Mouse (Mus musculus): ENCODE measurements at regions not wholly inside any gene's neighbourhood (a gene's known extent, or its start where the extent isn't known, plus 50 kb on each side); places are given as distances from the start of the nearest gene placed in this dataset.

DNA sequence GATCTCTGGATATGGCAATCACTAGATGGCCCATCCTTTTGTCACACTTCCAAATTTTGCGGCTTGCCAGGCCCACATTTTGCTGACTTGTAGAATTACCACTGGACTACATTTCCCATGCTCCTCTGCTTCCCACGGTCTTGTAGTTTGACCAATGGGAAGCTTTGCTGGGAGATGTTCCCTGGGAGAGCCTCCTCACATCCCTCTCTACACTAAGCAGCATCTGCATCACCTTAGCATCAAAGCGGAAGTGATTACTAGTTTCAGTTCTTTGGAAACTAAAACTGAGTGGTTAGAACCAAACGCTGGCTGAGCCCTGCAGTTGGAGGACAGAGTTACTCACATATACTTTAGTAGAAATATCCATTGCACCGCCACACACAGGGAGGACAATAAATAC lies 181.9 kb upstream of the Foxq1 start:
- DNase-seq (ENCODE audit: low spot score): peak; percentile 34

DNA sequence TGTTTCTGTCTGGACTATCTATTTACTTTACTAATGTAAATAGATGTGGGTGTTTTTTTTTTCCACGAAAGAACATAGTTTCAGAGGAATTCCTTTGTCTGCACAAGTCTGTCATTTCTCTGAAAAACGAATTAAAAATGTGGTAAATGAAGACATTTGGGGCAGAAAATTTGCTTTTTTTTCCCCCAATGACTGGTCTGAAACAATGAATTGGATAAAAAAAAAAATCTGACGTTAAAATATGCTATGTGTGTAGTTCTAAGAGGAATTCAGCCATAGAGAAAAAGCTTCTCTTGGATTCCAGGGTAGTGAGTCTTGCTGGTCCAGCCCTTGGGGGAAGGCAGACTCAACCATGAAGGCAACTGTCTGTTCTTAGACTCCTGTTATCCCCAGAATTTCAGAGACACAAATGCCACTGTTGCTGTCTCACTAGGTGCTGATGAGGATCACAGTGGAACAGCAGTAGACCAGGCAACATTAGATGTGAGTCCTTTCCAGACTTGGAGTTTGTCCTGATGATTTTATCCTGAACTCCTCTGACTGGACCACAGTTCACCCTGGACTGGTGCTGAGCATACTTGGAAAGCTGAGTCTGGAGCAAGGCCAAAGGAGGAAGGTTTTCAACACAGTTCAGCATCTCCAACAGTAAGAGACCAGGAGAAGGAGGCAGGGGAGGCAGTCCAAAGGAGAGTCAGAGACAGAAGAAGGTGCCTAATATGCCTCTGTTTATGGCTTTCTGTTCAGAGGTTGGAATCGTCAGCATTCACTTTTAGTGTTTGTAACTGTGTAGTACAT lies 162.3 kb upstream of the Foxq1 start:
- 67% methylated on average over 4 of the region's 4 CpGs for WGBS
- ATAC-seq (no peak), DNase-seq (ENCODE audit: low spot score) (no peak)
- TF ChIP-seq CTCF (IDR thresholded peaks at IDR 0.05; ENCODE audit: low read depth): no peak
- no peak overlapping the region for H3K4me3 ChIP-seq (ENCODE audit: low read length)
- no peak overlapping the region for H3K27ac ChIP-seq
- no peaks in the 10 kb centered on the region for H3K9me3 ChIP-seq (ENCODE audit: low read length)
- H3K27me3 ChIP-seq (ENCODE audit: insufficient read depth, low read length): no peaks in the 10 kb centered on the region
- no peak overlapping the region for H3K4me2 ChIP-seq (ENCODE audit: low read depth, low read length)
- H3K4me1 ChIP-seq (ENCODE audit: insufficient read depth, low read length): no peaks in the 10 kb centered on the region
- H3K9ac ChIP-seq (replicated peaks; ENCODE audit: low read length): no peak overlapping the region
- no peaks in the 10 kb centered on the region for H3K36me3 ChIP-seq (ENCODE audit: insufficient read depth, low read length)

More for the DNA sequence above, 181.9 kb upstream of the Foxq1 start:
- TF ChIP-seq CTCF (IDR thresholded peaks at IDR 0.05; ENCODE audit: low read depth): no peak
- no peaks in the 10 kb centered on the region for H3K9me3 ChIP-seq (ENCODE audit: low read length)
- H3K27me3 ChIP-seq (ENCODE audit: insufficient read depth, low read length): no peaks in the 10 kb centered on the region; the same call in 1 of the 2 replicates
- H3K9ac ChIP-seq (replicated peaks; ENCODE audit: low read length): no peak overlapping the region
- H3K27ac ChIP-seq: no peak overlapping the region
- no peak overlapping the region for H3K4me2 ChIP-seq (ENCODE audit: low read depth, low read length)
- H3K4me1 ChIP-seq (ENCODE audit: insufficient read depth, low read length): no peaks in the 10 kb centered on the region
- no peak overlapping the region for H3K4me3 ChIP-seq (ENCODE audit: low read length)
- ATAC-seq: peak; percentile 79; the same call in 1 of the 2 replicates
- H3K36me3 ChIP-seq (ENCODE audit: insufficient read depth, low read length): no peaks in the 10 kb centered on the region
- 59% methylated on average over 5 of the region's 5 CpGs for WGBS

DNA sequence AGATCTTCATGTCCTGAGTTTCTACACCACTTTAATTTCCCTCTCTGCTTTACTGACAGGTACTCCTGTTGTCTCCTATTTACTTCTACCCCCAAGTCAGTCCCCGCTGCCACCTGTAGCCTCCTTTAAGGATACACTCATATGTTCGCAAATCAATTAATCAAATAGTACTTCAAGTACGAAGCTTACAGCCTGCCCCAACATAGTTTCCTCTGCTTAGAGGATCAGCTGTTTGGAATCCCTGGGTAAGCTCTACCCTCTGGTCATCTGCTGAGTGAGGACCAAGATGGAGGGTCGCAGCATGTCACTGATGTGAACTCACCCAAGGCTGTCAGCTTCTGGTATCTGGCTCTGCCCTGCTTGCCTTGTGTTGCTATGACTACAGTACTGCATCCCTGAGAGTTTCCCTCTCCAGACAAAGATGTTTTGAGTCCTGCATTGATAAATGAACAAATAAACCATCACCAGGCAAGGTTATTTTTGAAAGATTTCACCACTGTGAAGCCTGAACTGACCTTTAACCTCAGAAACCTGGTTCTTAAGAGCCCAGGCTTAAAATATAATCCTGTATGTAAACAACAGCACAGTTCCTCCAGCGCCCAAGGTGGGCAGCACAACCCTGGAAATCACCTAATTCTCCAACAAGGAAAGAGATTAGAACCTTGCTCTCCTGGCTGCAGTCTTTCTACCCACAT lies 159.6 kb upstream of the Foxq1 start:
- Histone ChIP-seq H3K36me3 (ENCODE audit: insufficient read depth, low read length) (no peaks in the 10 kb centered on the region), H3K4me3 (ENCODE audit: low read length) (no peak overlapping the region), H3K9me3 (ENCODE audit: low read length) (no peaks in the 10 kb centered on the region), H3K27ac (no peak overlapping the region), H3K27me3 (ENCODE audit: insufficient read depth, low read length) (no peaks in the 10 kb centered on the region), H3K9ac (replicated peaks; ENCODE audit: low read length) (no peak overlapping the region), H3K4me2 (ENCODE audit: low read depth, low read length) (no peak overlapping the region), H3K4me1 (ENCODE audit: insufficient read depth, low read length) (no peaks in the 10 kb centered on the region)
- peak; percentile 67; the same call in 1 of the 2 replicates for ATAC-seq
- WGBS: 74% methylated on average over 5 of the region's 5 CpGs
- DNase-seq (ENCODE audit: low spot score): peak; percentile 7
- TF ChIP-seq CTCF (IDR thresholded peaks at IDR 0.05; ENCODE audit: low read depth): no peak

- DNase-seq (ENCODE audit: low spot score): no peak
- WGBS: 66% methylated on average over 10 of the region's 10 CpGs
- ATAC-seq: no peak
Observed at GRCm38 (mm10) chr13:31397246-31397645, 158.7 kb upstream of the Foxq1 start.

DNA sequence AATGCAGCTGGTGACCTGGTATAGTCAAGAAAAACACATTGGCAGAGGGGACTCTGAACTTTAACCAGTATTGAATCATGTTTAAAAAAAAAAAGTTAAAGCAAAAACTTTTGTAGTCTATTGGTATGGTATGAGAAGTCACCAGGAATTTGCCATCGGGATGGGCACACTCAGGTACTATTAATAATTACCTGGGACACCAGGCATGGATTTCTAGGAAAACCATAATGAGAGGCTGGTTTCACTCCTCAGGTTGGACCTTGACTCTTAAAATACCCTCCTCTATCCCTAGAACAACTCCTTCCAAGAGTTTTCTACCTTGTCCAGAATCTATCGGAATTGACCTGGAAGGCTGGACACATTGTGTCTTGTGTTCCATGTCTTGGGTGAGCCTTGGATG lies 155.5 kb upstream of the Foxq1 start:
- H3K36me3 ChIP-seq (ENCODE audit: insufficient read depth, low read length): no peaks in the 10 kb centered on the region
- H3K4me2 ChIP-seq (ENCODE audit: low read depth, low read length): no peak overlapping the region
- ATAC-seq (no peak), DNase-seq (ENCODE audit: low spot score) (no peak)
- H3K27ac ChIP-seq: no peak overlapping the region
- no peak overlapping the region for H3K4me3 ChIP-seq (ENCODE audit: low read length)
- no peaks in the 10 kb centered on the region for H3K27me3 ChIP-seq (ENCODE audit: insufficient read depth, low read length)
- H3K4me1 ChIP-seq (ENCODE audit: insufficient read depth, low read length): no peaks in the 10 kb centered on the region
- no peaks in the 10 kb centered on the region for H3K9me3 ChIP-seq (ENCODE audit: low read length)
- no peak for TF ChIP-seq CTCF (IDR thresholded peaks at IDR 0.05; ENCODE audit: low read depth)
- no peak overlapping the region for H3K9ac ChIP-seq (replicated peaks; ENCODE audit: low read length)
- WGBS: 96% methylated on average over 2 of the region's 2 CpGs

More at GRCm38 (mm10) chr13:31397246-31397645, 158.7 kb upstream of the Foxq1 start:
- no peak overlapping the region for H3K9ac ChIP-seq (replicated peaks; ENCODE audit: low read length)
- H3K9me3 ChIP-seq (ENCODE audit: low read length): no peaks in the 10 kb centered on the region
- H3K27ac ChIP-seq: no peak overlapping the region
- H3K36me3 ChIP-seq (ENCODE audit: insufficient read depth, low read length): no peaks in the 10 kb centered on the region
- H3K4me3 ChIP-seq (ENCODE audit: low read length): no peak overlapping the region
- H3K4me1 ChIP-seq (ENCODE audit: insufficient read depth, low read length): no peaks in the 10 kb centered on the region
- no peak overlapping the region for H3K4me2 ChIP-seq (ENCODE audit: low read depth, low read length)
- TF ChIP-seq CTCF (IDR thresholded peaks at IDR 0.05; ENCODE audit: low read depth): no peak
- H3K27me3 ChIP-seq (ENCODE audit: insufficient read depth, low read length): no peaks in the 10 kb centered on the region

DNA sequence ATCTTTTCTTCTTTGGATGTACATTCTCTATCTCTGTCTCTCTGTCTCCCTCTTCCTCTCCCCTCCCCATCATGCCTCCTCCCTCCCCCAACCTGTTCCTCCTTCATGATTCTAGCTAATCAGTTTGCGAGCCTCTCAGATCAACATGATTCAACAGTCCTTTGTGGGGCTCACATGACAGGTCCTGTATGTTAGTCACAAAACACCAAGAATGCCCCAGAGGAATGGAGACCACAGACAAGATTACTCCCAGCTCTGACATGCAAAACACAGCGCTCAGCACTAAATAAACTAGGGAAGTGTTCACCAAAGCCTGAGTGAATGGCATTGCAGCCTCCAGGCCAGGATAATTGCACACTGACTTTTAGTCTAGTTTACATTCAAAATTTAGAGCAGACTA lies 150.6 kb upstream of the Foxq1 start:
- no peak overlapping the region for H3K9ac ChIP-seq (replicated peaks; ENCODE audit: low read length)
- DNase-seq (ENCODE audit: low spot score) (no peak), ATAC-seq (no peak)
- no peak for TF ChIP-seq CTCF (IDR thresholded peaks at IDR 0.05; ENCODE audit: low read depth)
- H3K4me3 ChIP-seq (ENCODE audit: low read length): no peak overlapping the region
- 86% methylated on average over 2 of the region's 2 CpGs for WGBS
- H3K27me3 ChIP-seq (ENCODE audit: insufficient read depth, low read length): no peaks in the 10 kb centered on the region
- no peaks in the 10 kb centered on the region for H3K36me3 ChIP-seq (ENCODE audit: insufficient read depth, low read length)
- H3K9me3 ChIP-seq (ENCODE audit: low read length): no peaks in the 10 kb centered on the region
- no peaks in the 10 kb centered on the region for H3K4me1 ChIP-seq (ENCODE audit: insufficient read depth, low read length)
- no peak overlapping the region for H3K4me2 ChIP-seq (ENCODE audit: low read depth, low read length)
- H3K27ac ChIP-seq: no peak overlapping the region
